Mouse (Mus musculus) ES-E14 (cell line): ENCODE data around the gene Atp10b. TPM values are rescaled to one million over a fixed set of nuclear protein-coding genes. Genes with fewer than 3 reads are reported as not detected.
A peak's percentile ranks its signal among the peaks of the same experiment; 100 is the strongest.
"Not testable (repeated sequence)": the region's sequence is repeated elsewhere in the genome, so short reads cannot be mapped to it uniquely, and the experiment has no call there.

Source experiments
- DNase-seq: peaks from one replicate; pipeline ENCODE4 v3.0.0-alpha.2; 2013; ENCODE audit warnings: low read depth, low spot score
- H3K27ac ChIP-seq: 2 replicates; pipeline ENCODE4 v1.5.1; 2012; ENCODE audit warnings: low read depth, mild to moderate bottlenecking, low read length, moderate library complexity, mixed read lengths; ENCODE audit not compliant: poor library complexity, insufficient read depth, severe bottlenecking
- H3K36me3 ChIP-seq: 2 replicates; pipeline ENCODE4 v1.6.1; 2012; ENCODE audit warnings: mild to moderate bottlenecking, low read length, moderate library complexity, mixed read lengths; ENCODE audit not compliant: control insufficient read depth, poor library complexity, insufficient read depth, severe bottlenecking
- H3K4me1 ChIP-seq, 2 experiments: fragments of 150-350 bp in 1 of 2; sonication (generic) in 1 of 2; 2 replicates each; pipeline ENCODE4 v1.6.1; 2012; ENCODE audit warnings: low read length in 2 of 2, mild to moderate bottlenecking in 1 of 2, mixed read lengths in 1 of 2; ENCODE audit not compliant: control insufficient read depth in 2 of 2, insufficient read depth in 2 of 2, poor library complexity in 1 of 2
- H3K4me3 ChIP-seq, 2 experiments: fragments of 150-350 bp in 1 of 2; sonication (generic) in 1 of 2; 2 replicates each; pipeline ENCODE4 v1.5.1; 2012; ENCODE audit warnings: low read length in 2 of 2, low read depth in 1 of 2, mild to moderate bottlenecking in 1 of 2, mixed read lengths in 1 of 2; ENCODE audit not compliant: insufficient read depth in 1 of 2, poor library complexity in 1 of 2, severe bottlenecking in 1 of 2
- H3K9ac ChIP-seq: 2 replicates; pipeline ENCODE4 v1.6.1; 2012; ENCODE audit warnings: low read depth, mild to moderate bottlenecking, low read length, mixed read lengths; ENCODE audit not compliant: poor library complexity, insufficient read depth, severe bottlenecking
- H3K9me3 ChIP-seq: fragments of 150-350 bp; sonication (generic); 2 replicates; pipeline ENCODE4 v1.6.1; 2012; ENCODE audit warnings: low read depth, mild to moderate bottlenecking, low read length; ENCODE audit not compliant: control insufficient read depth, insufficient read depth
- CHD2 ChIP-seq: IDR thresholded peaks from 2 replicates; pipeline ENCODE4 v1.6.1; 2014; ENCODE audit warnings: mild to moderate bottlenecking, low read depth, low read length, inconsistent platforms
- HCFC1 ChIP-seq: IDR thresholded peaks from 2 replicates; pipeline ENCODE4 v1.6.1; 2012; ENCODE audit warnings: low read length, inconsistent platforms, borderline replicate concordance; ENCODE audit not compliant: insufficient read depth
- MAFK ChIP-seq: IDR thresholded peaks from 2 replicates; pipeline ENCODE4 v1.6.1; 2014; ENCODE audit warnings: mild to moderate bottlenecking, low read depth, low read length, inconsistent platforms; ENCODE audit not compliant: insufficient read depth
- ZC3H11A ChIP-seq: IDR thresholded peaks from 2 replicates; pipeline ENCODE4 v1.6.1; 2012; ENCODE audit warnings: low read depth, mild to moderate bottlenecking, inconsistent platforms, low read length, borderline replicate concordance
- ZNF384 ChIP-seq: IDR thresholded peaks from 2 replicates; pipeline ENCODE4 v1.6.1; 2012; ENCODE audit warnings: low read depth, low read length, inconsistent platforms
- in situ Hi-C, 2 experiments: fragments of 600-800 bp; cut with MboI; formaldehyde crosslinking; loops; one replicate each; pipeline ENCODE4 v1.15.1; 2025; ENCODE audit warnings: low sequenced_read_pairs in 2 of 2, inconsistent platforms in 1 of 2; ENCODE audit not compliant: unreplicated experiment in 2 of 2
- total RNA-seq: library from RNA; depleted of rRNA; stranded (reverse); fragments of 300-350 nt; gene quantifications from 2 replicates; pipeline ENCODE4 v1.2.3, GENCODE M21; 2012; rRNA removed

The Atp10b gene
- not detected in 2 replicates for total RNA-seq

DNA sequence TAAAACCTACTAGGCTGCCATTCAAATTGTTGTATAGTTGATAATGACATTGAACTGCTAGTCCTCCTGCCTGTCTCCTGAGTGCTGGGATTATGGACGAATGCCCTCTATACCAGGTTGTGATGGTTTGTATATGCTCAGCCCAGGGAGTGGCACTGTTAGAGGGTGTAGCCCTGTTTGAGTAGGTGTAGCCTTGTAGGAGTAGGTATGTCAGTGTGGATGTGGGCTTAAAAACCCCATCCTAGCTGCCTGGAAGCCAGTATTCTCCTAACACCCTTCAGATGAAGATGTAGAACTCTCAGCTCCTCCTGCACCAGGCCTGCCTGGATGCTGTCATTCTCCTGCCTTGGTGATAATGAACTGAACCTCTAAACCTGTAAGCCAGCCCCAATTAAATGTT is at the start of gene Atp10b:
TSS of gene Atp10b (plus strand) at position 301 of the 400 bp plus-strand sequence.
- Histone ChIP-seq H3K36me3 (no peaks in the 10 kb centered on the region), H3K4me3 (no peak within 1 kb of the TSS), H3K9ac (no peak within 1 kb of the TSS), H3K27ac (no peak within 1 kb of the TSS), H3K4me1 (no peaks in the 10 kb centered on the region), H3K9me3 (no peaks in the 10 kb centered on the region)
- in situ Hi-C loops, result no loop called here
- TF ChIP-seq HCFC1, result no peak
- no peak for TF ChIP-seq CHD2
- TF ChIP-seq ZC3H11A, result no peak
- TF ChIP-seq MAFK, result no peak
- TF ChIP-seq ZNF384, result no peak
- no peak for DNase-seq

DNA sequence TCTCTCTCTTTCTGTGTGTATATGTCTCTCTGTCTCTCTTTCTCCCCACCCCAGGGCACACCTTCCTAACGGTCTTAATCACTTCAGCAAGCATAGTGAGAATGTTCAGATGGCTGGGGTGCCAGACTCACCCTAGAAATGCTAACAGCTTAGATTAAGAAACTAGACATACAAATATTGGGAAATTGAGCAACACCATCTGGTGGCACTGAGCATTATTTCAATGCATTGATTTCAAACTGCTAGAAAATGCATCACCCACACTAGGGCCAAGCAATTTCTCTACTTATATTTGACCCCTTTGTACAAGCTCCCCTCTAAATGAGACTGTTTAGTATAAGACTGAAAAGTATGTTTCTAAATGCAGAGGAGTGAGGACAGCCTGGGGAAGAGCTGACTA is 48.3 kb upstream of the Atp10b start:
- Histone ChIP-seq H3K9me3 (no peaks in the 10 kb centered on the region), H3K36me3 (no peaks in the 10 kb centered on the region), H3K27ac (no peak overlapping the region), H3K4me3 (no peak overlapping the region), H3K4me1 (no peaks in the 10 kb centered on the region), H3K9ac (no peak overlapping the region)
- DNase-seq, result no peak
- TF ChIP-seq ZC3H11A (no peak), HCFC1 (no peak), MAFK (no peak), ZNF384 (no peak), CHD2 (no peak)
- in situ Hi-C loops, result no loop called here

- no peak overlapping the region for H3K9ac ChIP-seq
- no peaks in the 10 kb centered on the region for H3K4me1 ChIP-seq
- H3K4me3 ChIP-seq, result no peak overlapping the region
- H3K9me3 ChIP-seq, result no peaks in the 10 kb centered on the region
- no peak overlapping the region for H3K27ac ChIP-seq
- DNase-seq, result peak; percentile 3
- no peaks in the 10 kb centered on the region for H3K36me3 ChIP-seq
- in situ Hi-C loops, result no loop called here
- TF ChIP-seq ZC3H11A (no peak), CHD2 (no peak), ZNF384 (no peak), HCFC1 (no peak), MAFK (no peak)
Observed at GRCm38 (mm10) chr11:43125908-43126477, 23.7 kb upstream of the Atp10b start.

- H3K9ac ChIP-seq, DNase-seq, H3K27ac ChIP-seq, in situ Hi-C loops, H3K4me3 ChIP-seq, H3K36me3 ChIP-seq, H3K9me3 ChIP-seq, H3K4me1 ChIP-seq: not testable (repeated sequence)
Observed at GRCm38 (mm10) chr11:43126573-43126972, 23.1 kb upstream of the Atp10b start.

DNA sequence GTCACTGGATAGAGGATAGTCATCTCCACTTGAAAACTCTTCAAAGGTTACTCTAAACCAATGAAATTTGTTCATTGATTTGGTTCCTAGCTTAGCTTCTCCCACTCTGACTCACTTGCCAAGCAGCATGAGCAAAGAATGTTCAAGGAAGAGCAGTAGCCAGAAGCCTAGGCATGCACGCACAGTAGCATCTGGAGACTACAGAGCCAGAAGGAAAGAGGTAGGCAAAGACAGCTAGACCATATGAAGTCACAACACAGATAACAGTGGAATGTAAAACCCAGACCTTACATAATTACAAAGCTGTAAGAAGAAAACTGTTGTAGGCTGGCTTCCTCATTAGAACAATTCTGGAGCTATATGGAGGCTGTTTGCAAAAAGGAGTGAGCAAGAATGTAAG is 8.4 kb upstream of the Atp10b start:
- DNase-seq, result no peak
- Histone ChIP-seq H3K4me3 (no peak overlapping the region), H3K9ac (no peak overlapping the region), H3K4me1 (no peaks in the 10 kb centered on the region), H3K36me3 (no peaks in the 10 kb centered on the region), H3K9me3 (no peaks in the 10 kb centered on the region), H3K27ac (no peak overlapping the region)
- in situ Hi-C loops, result no loop called here
- TF ChIP-seq MAFK, result no peak
- no peak for TF ChIP-seq CHD2
- no peak for TF ChIP-seq HCFC1
- TF ChIP-seq ZC3H11A, result no peak
- no peak for TF ChIP-seq ZNF384
